Mouse (Mus musculus) midbrain, embryonic 12.5 days (tissue): ENCODE results near the gene Gm11639. TPM values are rescaled to one million over a fixed set of nuclear protein-coding genes. Genes with fewer than 3 reads are reported as not detected.

ENCODE experiments used
- ATAC-seq: fragments of 200-750 bp; cut with Nextera tagmentation; 2 replicates; pipeline ENCODE4 v1.8.0; 2017; ENCODE audit warnings: low read depth, moderate TSS enrichment, moderate library complexity; ENCODE audit not compliant: low FRiP score
- H3K27ac ChIP-seq: fragments of 300-500 bp; sonication (generic); replicated peaks from 2 replicates; pipeline ENCODE4 v1.5.1; 2016; ENCODE audit warnings: mild to moderate bottlenecking
- H3K27me3 ChIP-seq: fragments of 300-500 bp; sonication (generic); 2 replicates; pipeline ENCODE4 v1.6.1; 2016; ENCODE audit warnings: mild to moderate bottlenecking
- H3K36me3 ChIP-seq: fragments of 300-500 bp; sonication (generic); 2 replicates; pipeline ENCODE4 v1.6.1; 2016
- H3K4me1 ChIP-seq: fragments of 300-500 bp; sonication (generic); 2 replicates; pipeline ENCODE4 v1.6.1; 2016
- H3K4me2 ChIP-seq: fragments of 300-500 bp; sonication (generic); replicated peaks from 2 replicates; pipeline ENCODE4 v1.6.1; 2016; ENCODE audit warnings: mild to moderate bottlenecking, moderate library complexity
- H3K4me3 ChIP-seq: fragments of 300-500 bp; sonication (generic); 2 replicates; pipeline ENCODE4 v1.5.1; 2016; ENCODE audit warnings: mild to moderate bottlenecking
- H3K9ac ChIP-seq: fragments of 300-500 bp; sonication (generic); replicated peaks from 2 replicates; pipeline ENCODE4 v1.6.1; 2016; ENCODE audit warnings: mild to moderate bottlenecking, moderate library complexity
- H3K9me3 ChIP-seq: fragments of 300-500 bp; sonication (generic); 2 replicates; pipeline ENCODE4 v1.6.1; 2016; ENCODE audit warnings: mild to moderate bottlenecking
- WGBS: fragments of 180-500 bp; shearing (Covaris S2); methylation state at CpG from one replicate; pipeline ENCODE4 v1.1.7; 2016; 5-methylcytosine and 5-hydroxymethylcytosine counted together
- polyA plus RNA-seq: library from polyadenylated mRNA; unstranded; fragments of >200 nt; fragmentation: Nextera tagmentation; extraction: Ambion mirVana; gene quantifications from 2 replicates; pipeline ENCODE4 v1.2.1, GENCODE M21; 2016

Gm11639 gene
- polyA plus RNA-seq, 1 experiment from 2014 or later, result not detected

- H3K4me1 ChIP-seq, result peaks cover 11% of the 10 kb centered on the region
- WGBS, result 83% methylated on average over 1 of the region's 1 CpGs
- no peak overlapping the region for H3K4me3 ChIP-seq
- no peak overlapping the region for H3K4me2 ChIP-seq
- H3K27me3 ChIP-seq, result no peaks in the 10 kb centered on the region; the same call in 1 of the 2 replicates
- ATAC-seq, result no peak
- no peak overlapping the region for H3K9ac ChIP-seq
- H3K27ac ChIP-seq, result no peak overlapping the region
- H3K9me3 ChIP-seq, result no peaks in the 10 kb centered on the region
- H3K36me3 ChIP-seq, result no peaks in the 10 kb centered on the region
Observed at GRCm38 (mm10) chr11:105149766-105150165, 464.3 kb downstream of the Gm11639 start.

- Histone ChIP-seq H3K4me2 (no peak overlapping the region), H3K36me3 (no peaks in the 10 kb centered on the region), H3K4me3 (no peak overlapping the region), H3K4me1 (peaks cover 11% of the 10 kb centered on the region), H3K27ac (no peak overlapping the region), H3K27me3 (no peaks in the 10 kb centered on the region; the same call in 1 of the 2 replicates), H3K9ac (no peak overlapping the region), H3K9me3 (no peaks in the 10 kb centered on the region)
- ATAC-seq, result no peak
- WGBS, result 59% methylated on average over 4 of the region's 4 CpGs
Observed at GRCm38 (mm10) chr11:105150691-105151090, 465.2 kb downstream of the Gm11639 start.

GRCm38 (mm10) chr11:105151226-105152016 lies 465.9 kb downstream of the Gm11639 start:
- Histone ChIP-seq H3K9me3 (no peaks in the 10 kb centered on the region), H3K36me3 (no peaks in the 10 kb centered on the region), H3K4me3 (no peak overlapping the region), H3K27me3 (no peaks in the 10 kb centered on the region; the same call in 1 of the 2 replicates), H3K9ac (no peak overlapping the region), H3K27ac (no peak overlapping the region), H3K4me1 (peaks cover 11% of the 10 kb centered on the region), H3K4me2 (peak overlapping the region; percentile 27)
- no peak for ATAC-seq
- WGBS, result 25% methylated on average over 19 of the region's 19 CpGs

GRCm38 (mm10) chr11:105152017-105152300 lies 466.5 kb downstream of the Gm11639 start:
- Histone ChIP-seq H3K36me3 (no peaks in the 10 kb centered on the region), H3K9ac (no peak overlapping the region), H3K27ac (no peak overlapping the region), H3K4me3 (no peak overlapping the region), H3K27me3 (no peaks in the 10 kb centered on the region; the same call in 1 of the 2 replicates), H3K9me3 (no peaks in the 10 kb centered on the region), H3K4me2 (peak overlapping the region; percentile 27; the same call in 1 of the 2 replicates), H3K4me1 (peaks cover 11% of the 10 kb centered on the region)
- ATAC-seq, result no peak
- no CpG with 5 or more reads among the region's 4 CpGs for WGBS

- Histone ChIP-seq H3K27ac (no peak overlapping the region), H3K4me3 (no peak overlapping the region), H3K9me3 (no peaks in the 10 kb centered on the region), H3K4me2 (no peak overlapping the region), H3K4me1 (peaks cover 11% of the 10 kb centered on the region), H3K27me3 (no peaks in the 10 kb centered on the region; the same call in 1 of the 2 replicates), H3K9ac (no peak overlapping the region), H3K36me3 (no peaks in the 10 kb centered on the region)
- no peak for ATAC-seq
- WGBS, result 85% methylated on average over 11 of the region's 11 CpGs
Observed at GRCm38 (mm10) chr11:105152357-105152899, 466.9 kb downstream of the Gm11639 start.

GRCm38 (mm10) chr11:105153068-105153833 lies 467.7 kb downstream of the Gm11639 start:
- Histone ChIP-seq H3K9me3 (no peaks in the 10 kb centered on the region), H3K4me3 (no peak overlapping the region), H3K27me3 (no peaks in the 10 kb centered on the region; the same call in 1 of the 2 replicates), H3K4me1 (peaks cover 11% of the 10 kb centered on the region), H3K9ac (no peak overlapping the region), H3K27ac (no peak overlapping the region), H3K4me2 (no peak overlapping the region), H3K36me3 (no peaks in the 10 kb centered on the region)
- ATAC-seq, result 0 out of 2 replicates have a peak, but pooled peaks have one; percentile 19
- WGBS, result 39% methylated on average over 12 of the region's 12 CpGs

- no peak overlapping the region for H3K9ac ChIP-seq
- H3K27me3 ChIP-seq, result no peaks in the 10 kb centered on the region; the same call in 1 of the 2 replicates
- 80% methylated on average over 4 of the region's 4 CpGs for WGBS
- no peaks in the 10 kb centered on the region for H3K36me3 ChIP-seq
- no peak overlapping the region for H3K4me3 ChIP-seq
- H3K4me1 ChIP-seq, result peaks cover 11% of the 10 kb centered on the region
- no peaks in the 10 kb centered on the region for H3K9me3 ChIP-seq
- no peak for ATAC-seq
- no peak overlapping the region for H3K4me2 ChIP-seq
- no peak overlapping the region for H3K27ac ChIP-seq
Observed at GRCm38 (mm10) chr11:105155915-105156314, 470.4 kb downstream of the Gm11639 start.

GRCm38 (mm10) chr11:105156748-105157267 lies 471.3 kb downstream of the Gm11639 start:
- Histone ChIP-seq H3K9me3 (no peaks in the 10 kb centered on the region), H3K36me3 (no peaks in the 10 kb centered on the region), H3K4me1 (peaks cover 7% of the 10 kb centered on the region), H3K4me3 (no peak overlapping the region), H3K27me3 (no peaks in the 10 kb centered on the region; the same call in 1 of the 2 replicates), H3K4me2 (no peak overlapping the region), H3K27ac (no peak overlapping the region), H3K9ac (no peak overlapping the region)
- no peak for ATAC-seq
- WGBS, result 88% methylated on average over 19 of the region's 19 CpGs

- H3K4me1 ChIP-seq, result peaks cover 6% of the 10 kb centered on the region
- no peaks in the 10 kb centered on the region for H3K9me3 ChIP-seq
- no peak overlapping the region for H3K9ac ChIP-seq
- no peak overlapping the region for H3K27ac ChIP-seq
- H3K36me3 ChIP-seq, result no peaks in the 10 kb centered on the region
- H3K27me3 ChIP-seq, result no peaks in the 10 kb centered on the region
- no peak overlapping the region for H3K4me2 ChIP-seq
- no peak overlapping the region for H3K4me3 ChIP-seq
- no peak for ATAC-seq
Observed at GRCm38 (mm10) chr11:105158047-105158446, 472.5 kb downstream of the Gm11639 start.

GRCm38 (mm10) chr11:105159673-105160360 lies 474.3 kb downstream of the Gm11639 start:
- Histone ChIP-seq H3K4me2 (no peak overlapping the region), H3K27ac (no peak overlapping the region), H3K9ac (no peak overlapping the region), H3K4me3 (no peak overlapping the region), H3K36me3 (no peaks in the 10 kb centered on the region), H3K4me1 (no peaks in the 10 kb centered on the region), H3K27me3 (no peaks in the 10 kb centered on the region), H3K9me3 (peaks cover 6% of the 10 kb centered on the region)
- 59% methylated on average over 6 of the region's 6 CpGs for WGBS
- no peak for ATAC-seq

- H3K4me2 ChIP-seq, result no peak overlapping the region
- no peaks in the 10 kb centered on the region for H3K27me3 ChIP-seq
- no peaks in the 10 kb centered on the region for H3K4me1 ChIP-seq
- H3K9me3 ChIP-seq, result peaks cover 10% of the 10 kb centered on the region
- H3K27ac ChIP-seq, result no peak overlapping the region
- H3K4me3 ChIP-seq, result no peak overlapping the region
- H3K36me3 ChIP-seq, result no peaks in the 10 kb centered on the region
- H3K9ac ChIP-seq, result no peak overlapping the region
- no peak for ATAC-seq
- 83% methylated on average over 2 of the region's 2 CpGs for WGBS
Observed at GRCm38 (mm10) chr11:105161411-105161810, 475.9 kb downstream of the Gm11639 start.
